Mouse (Mus musculus): ENCODE measurements at regions not wholly inside any gene's neighbourhood (a gene's known extent, or its start where the extent isn't known, plus 50 kb on each side); places are given as distances from the start of the nearest gene placed in this dataset.
A peak's percentile ranks its signal among the peaks of the same experiment; 100 is the strongest.

- no peak for DNase-seq (ENCODE audit: extremely low read depth, low read depth, low spot score)
These were observed 192.3 kb downstream of the Gm5447 start for GRCm38 (mm10) chr13:31166286-31166685.

GRCm38 (mm10) chr13:31168854-31169253, 194.8 kb downstream of the Gm5447 start:
- DNase-seq (ENCODE audit: extremely low read depth, low read depth, low spot score), result no peak

DNA sequence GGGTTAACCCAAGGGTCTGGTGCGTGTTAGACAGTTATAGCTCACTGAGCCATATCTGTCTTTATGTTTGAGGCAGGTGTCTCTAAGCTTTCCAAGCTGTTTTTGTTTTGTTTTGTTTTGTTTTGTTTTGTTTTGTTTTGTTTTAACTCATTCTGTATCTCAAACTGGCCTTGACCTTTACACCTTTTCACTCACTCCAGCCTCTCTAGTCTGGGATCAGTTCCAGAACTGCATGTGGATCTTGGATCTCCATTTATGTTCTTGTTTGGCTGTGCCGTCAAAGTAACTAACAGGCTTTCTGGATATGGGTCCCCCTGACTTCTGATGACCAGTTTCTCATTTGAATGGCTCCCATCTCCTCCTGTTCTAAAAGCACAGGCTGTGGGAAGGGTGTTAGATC, 197.7 kb downstream of the Gm5447 start:
- no peak for DNase-seq (ENCODE audit: extremely low read depth, low read depth, low spot score)

DNA sequence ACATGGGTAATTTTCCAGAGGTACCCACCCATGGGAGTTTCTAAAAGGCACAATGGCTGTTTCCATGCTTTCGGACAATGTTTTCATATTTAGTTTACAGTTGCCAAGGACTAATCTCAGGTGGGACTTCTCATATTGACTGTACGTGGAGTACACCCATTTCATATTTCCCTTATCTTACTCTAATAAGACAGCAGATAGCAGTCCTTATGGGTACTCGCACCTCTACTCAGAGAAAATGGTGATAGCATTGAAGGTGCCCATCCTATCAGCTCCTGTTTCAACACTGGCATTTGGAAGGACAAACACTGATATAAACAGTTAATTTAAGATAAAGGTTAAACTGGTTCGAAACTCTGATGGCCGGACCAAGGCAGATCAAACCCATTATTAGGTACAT, 198.6 kb downstream of the Gm5447 start:
- DNase-seq (ENCODE audit: extremely low read depth, low read depth, low spot score), result no peak

DNA sequence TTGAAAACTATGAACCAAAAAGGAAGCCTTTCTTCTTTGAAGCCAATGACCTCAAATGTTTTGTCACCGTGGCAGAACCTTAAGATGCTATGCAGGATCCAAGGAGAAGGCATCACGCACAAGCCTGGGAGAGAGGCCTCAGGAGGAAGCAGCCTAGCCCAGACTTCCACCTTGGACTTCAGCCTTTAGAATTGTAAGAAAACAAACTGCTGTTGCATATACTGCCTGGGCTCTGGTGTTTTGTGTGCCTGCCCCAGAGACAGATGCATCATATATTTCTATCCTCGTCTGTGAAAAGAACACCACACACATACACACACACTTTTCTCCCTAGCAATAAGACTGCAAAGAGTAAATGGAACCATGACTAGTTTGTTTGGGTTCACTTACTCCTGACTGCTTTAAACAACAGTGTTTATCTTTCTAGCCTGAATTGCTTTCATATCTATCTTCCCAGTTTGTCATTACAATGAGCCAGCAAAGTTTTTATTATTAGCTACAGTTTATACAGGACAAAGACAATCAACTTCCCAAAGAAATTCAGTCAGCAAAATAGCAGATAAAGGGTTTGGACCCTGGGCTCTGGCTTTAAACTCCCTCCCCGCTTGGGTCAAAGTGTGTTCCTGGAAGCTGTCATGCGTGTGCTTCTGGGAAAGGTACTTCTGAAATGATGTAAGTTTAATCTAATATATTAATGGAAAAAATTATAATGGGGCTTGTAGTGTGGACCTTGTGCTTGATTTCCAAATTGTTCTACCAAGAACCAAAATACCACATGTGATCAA, 204.2 kb downstream of the Gm5447 start:
- DNase-seq (ENCODE audit: extremely low read depth, low read depth, low spot score), result no peak

DNA sequence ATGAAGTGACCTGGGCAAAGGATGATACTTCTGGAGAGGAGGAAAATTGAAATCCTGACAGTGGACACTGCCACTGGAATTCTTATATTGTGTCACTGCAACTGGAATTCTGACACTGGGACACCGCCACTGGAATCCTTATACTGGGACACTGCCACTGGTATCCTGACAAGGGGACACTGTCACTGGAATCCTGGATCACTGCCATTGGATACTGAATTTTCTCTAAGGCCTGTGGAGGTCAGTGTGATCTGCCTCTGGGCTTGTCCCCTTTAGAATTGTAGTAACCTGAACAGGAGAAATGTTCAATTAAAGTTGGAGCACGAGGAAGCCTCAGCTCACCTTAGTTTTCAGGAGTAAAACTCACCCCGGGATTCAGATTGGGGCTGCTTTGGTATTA, 205.0 kb downstream of the Gm5447 start:
- no peak for DNase-seq (ENCODE audit: extremely low read depth, low read depth, low spot score)

GRCm38 (mm10) chr13:31179407-31180001, 205.5 kb downstream of the Gm5447 start:
- DNase-seq (ENCODE audit: extremely low read depth, low read depth, low spot score), result no peak

GRCm38 (mm10) chr13:31181530-31181929, 207.5 kb downstream of the Gm5447 start:
- DNase-seq (ENCODE audit: extremely low read depth, low read depth, low spot score), result no peak

DNA sequence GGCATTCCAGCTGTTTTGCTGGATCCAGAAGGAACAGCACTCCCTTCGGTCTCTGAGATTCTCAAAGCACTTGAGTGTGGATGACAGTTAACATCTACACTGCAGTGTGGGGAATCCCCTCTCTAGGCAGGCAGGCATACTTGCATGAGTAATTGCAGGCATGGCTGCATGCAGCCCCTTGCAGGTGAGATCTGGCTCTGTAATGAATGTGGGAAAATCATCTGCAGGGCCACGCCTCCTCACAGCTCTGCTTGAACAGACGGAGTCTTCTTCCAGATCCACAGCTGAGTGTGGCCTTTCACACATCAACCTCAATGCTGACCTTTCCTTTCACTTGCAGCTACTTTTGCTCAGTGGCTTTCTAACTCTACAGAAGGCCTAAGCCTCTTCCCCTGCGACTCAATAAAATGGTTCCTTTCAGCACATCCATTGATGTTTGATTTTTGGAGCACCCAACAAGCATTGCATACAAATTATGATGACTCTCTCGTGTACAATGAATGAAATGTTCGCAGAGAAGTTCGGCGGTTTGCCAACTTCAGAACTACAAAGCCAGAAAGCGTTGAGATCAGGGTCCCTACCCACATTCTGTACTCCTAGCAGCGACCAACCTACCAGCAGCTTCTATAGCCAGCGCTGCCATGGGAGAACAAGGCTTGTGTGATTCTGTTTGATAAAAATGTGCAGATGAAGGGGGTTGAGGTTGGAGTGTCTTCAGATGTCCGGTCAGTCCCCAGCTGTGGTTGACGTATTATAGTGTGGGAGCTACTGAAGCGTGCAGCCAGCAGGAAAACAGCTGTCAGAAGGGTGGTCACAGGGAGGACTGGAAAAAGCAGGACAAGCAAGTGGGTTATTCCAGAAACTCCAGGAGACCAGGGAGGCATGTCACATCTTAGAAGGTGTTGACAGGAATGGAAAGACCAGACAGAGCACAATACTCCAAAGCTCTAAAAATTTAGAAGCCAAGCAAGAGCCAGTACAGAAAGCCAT, 211.1 kb downstream of the Gm5447 start:
- no peak for DNase-seq (ENCODE audit: extremely low read depth, low read depth, low spot score)

DNA sequence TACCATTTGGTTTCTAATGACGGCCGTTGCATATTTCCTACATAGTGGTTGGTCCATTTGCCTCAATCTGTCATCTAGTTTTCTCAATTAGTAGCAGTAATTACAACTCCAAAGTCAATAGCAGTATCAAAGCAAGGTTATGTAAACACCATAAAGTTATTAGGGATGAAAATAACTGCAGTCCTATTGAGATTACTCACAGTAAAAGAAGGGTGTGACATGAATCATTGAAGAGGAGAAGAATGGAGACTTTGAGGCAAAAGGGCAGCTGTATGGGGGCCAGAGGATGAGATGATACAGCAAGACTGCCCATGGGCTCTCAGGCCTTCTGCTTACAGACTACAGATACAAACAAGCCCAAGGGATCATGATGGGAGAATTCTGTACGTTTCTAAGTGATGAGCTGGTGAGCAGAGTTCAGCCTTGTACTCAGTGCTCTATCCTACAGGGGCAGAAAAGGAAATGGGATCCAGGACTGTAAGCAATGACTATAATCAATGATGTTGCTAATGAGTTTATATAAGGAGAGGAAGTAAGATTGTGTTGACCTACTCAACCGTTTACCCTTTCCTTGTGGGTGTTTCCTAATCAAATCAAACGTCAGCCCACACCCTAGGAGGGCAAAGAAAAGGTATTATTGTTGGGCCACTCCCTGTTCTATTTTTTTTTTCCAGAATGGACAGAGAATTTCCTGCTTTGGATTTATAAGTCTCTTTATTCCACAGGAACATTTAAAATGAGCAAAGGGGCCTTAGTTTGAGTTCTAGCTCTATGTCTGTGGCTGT, 213.0 kb downstream of the Gm5447 start:
- no peak for DNase-seq (ENCODE audit: extremely low read depth, low read depth, low spot score)

- no peak for DNase-seq (ENCODE audit: extremely low read depth, low read depth, low spot score)
These were observed 215.1 kb downstream of the Gm5447 start for GRCm38 (mm10) chr13:31189116-31189515.

DNA sequence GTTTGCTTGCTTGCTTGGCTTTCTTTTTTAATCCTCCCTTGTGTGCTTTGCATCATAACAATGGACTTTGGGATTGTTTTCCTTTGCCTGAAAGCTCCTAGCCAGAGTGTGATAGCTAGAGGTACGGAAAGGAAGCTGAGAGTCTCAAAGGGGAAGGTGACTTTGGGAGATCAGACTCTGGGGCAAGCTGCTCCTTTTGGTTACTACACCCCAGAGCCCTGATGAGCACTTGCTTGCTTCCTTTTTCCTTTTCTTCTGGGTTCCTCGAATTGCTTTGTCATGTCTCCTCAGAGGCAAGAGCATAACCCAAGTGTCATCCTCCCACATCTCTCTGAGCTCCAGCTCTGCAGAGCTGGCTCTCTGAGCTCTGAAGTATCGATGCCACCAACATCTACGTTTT, 216.0 kb downstream of the Gm5447 start:
- DNase-seq (ENCODE audit: extremely low read depth, low read depth, low spot score), result no peak

GRCm38 (mm10) chr13:31191344-31192139, 217.5 kb downstream of the Gm5447 start:
- DNase-seq (ENCODE audit: extremely low read depth, low read depth, low spot score), result no peak

DNA sequence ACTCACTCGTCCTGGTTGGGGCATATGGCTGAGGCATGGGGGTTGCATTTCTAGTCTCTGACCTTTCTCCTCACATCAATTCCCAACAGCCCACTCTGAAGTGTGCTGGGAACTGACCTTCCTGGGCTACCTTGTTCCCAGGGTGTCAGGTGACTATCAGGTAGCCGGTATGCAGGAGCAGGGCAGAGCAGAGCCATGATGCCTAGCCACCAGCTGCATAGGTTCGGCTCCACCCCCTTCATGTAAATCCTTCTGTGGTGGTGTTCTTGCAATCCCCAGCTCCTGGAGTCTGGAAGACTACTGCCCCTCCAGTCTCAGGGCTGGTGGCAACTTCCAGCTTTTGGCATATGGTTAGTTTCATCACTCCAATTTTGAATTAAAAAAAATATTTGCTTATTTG, 221.0 kb downstream of the Gm5447 start:
- DNase-seq (ENCODE audit: extremely low read depth, low read depth, low spot score), result no peak

GRCm38 (mm10) chr13:31196546-31196945, 222.5 kb downstream of the Gm5447 start:
- no peak for DNase-seq (ENCODE audit: extremely low read depth, low read depth, low spot score)

DNA sequence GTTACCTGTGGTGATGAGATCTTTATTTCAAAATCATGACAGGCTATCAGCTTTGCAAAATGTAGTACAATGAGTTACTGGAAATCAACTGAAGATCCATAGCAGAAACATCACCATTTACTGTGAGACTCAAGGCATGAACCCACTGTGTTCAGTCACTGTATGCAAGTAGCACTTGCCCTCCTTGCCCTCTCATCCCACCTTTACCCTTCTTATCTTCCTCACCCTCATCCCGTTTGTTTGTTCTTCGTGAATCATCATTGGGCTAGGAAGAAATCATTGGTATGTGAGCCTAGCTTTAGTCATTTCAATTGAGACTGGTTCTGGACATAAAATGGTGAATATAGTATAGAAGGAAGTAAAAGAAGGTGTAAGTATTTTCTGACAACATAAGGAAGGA, 223.6 kb downstream of the Gm5447 start:
- DNase-seq (ENCODE audit: extremely low read depth, low read depth, low spot score), result no peak

GRCm38 (mm10) chr13:31199384-31199783, 225.4 kb downstream of the Gm5447 start:
- DNase-seq (ENCODE audit: extremely low read depth, low read depth, low spot score), result no peak

DNA sequence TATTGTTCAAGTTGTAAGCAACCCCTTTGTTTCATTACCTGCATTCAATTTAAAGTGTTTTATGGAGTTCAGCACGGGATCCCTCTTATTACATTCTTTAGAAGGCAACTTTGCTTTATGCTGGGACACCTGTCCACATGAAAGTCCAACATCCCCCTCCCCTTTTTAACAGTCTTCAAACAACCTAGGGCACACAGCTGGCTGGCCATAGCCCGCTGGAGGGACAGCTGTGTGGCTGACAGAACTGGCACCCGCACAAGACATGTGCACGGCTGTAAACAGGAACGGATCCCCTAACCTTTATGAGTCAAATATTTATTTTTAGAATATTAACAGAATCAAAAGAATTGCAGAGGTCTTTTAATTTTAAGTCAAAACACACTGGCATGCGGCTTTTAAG, 230.1 kb downstream of the Gm5447 start:
- DNase-seq (ENCODE audit: extremely low read depth, low read depth, low spot score), result no peak

GRCm38 (mm10) chr13:31206381-31206780, 232.4 kb downstream of the Gm5447 start:
- no peak for DNase-seq (ENCODE audit: extremely low read depth, low read depth, low spot score)

DNA sequence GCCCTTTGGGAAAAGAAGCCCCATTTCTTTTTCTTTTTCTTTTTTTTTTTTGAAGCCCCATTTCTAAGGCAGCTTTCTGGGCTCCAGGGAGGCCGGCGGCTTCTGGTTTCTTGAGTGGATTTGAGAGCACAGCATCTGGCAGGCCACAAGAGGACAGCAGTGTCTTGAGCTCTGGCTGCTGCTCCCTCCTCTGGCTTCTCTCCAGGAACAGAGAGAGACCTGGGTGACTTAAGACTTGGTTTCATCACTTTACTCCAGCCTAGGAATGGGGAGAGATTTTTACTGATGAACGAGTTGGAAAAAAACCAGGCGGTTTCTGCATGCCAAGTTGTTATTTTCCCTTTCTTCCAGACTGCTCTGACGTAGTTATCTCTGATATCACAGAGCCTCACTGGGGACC, 233.7 kb downstream of the Gm5447 start:
- DNase-seq (ENCODE audit: extremely low read depth, low read depth, low spot score), result peak; percentile 78
